Mouse (Mus musculus) C2C12 (cell line): ENCODE data around the gene Mvp. TPM values are rescaled to one million over a fixed set of nuclear protein-coding genes. Genes with fewer than 3 reads are reported as not detected.

Experiments used
- H3K27me3 ChIP-seq: one replicate; pipeline ENCODE4 v1.6.1; 2011; ENCODE audit not compliant: control insufficient read depth, insufficient read depth, insufficient read length
- H3K36me3 ChIP-seq: one replicate; pipeline ENCODE4 v1.6.1; 2011; ENCODE audit not compliant: control insufficient read depth, insufficient read depth
- H3K4me3 ChIP-seq: one replicate; pipeline ENCODE4 v1.5.1; 2011; ENCODE audit warnings: mild to moderate bottlenecking, control low read depth; ENCODE audit not compliant: poor library complexity, insufficient read depth, severe bottlenecking
- H3K79me2 ChIP-seq: one replicate; pipeline ENCODE4 v1.6.1; 2011; ENCODE audit not compliant: control insufficient read depth, insufficient read depth
- H3K79me3 ChIP-seq: one replicate; pipeline ENCODE4 v1.6.1; 2011; ENCODE audit warnings: low read depth, control low read depth
- H3ac ChIP-seq: one replicate; pipeline ENCODE3; 2011; ENCODE audit warnings: low read depth; ENCODE audit not compliant: control insufficient read depth, insufficient read length
- CEBPB ChIP-seq: IDR thresholded peaks from one replicate; pipeline ENCODE4 v1.6.1; 2011; ENCODE audit warnings: low read depth, mild to moderate bottlenecking, control low read depth, moderate library complexity
- CTCF ChIP-seq: IDR thresholded peaks from one replicate; pipeline ENCODE4 v1.5.1; 2011; ENCODE audit not compliant: control insufficient read depth, insufficient read depth, insufficient read length
- FOSL1 ChIP-seq: IDR thresholded peaks from one replicate; pipeline ENCODE4 v1.8.0; 2011; ENCODE audit warnings: mild to moderate bottlenecking, low read length; ENCODE audit not compliant: poor library complexity, insufficient read depth, severe bottlenecking
- MAX ChIP-seq: IDR thresholded peaks from one replicate; pipeline ENCODE4 v1.6.1; 2011; ENCODE audit warnings: mild to moderate bottlenecking, control low read depth
- MYOD1 ChIP-seq: IDR thresholded peaks from one replicate; pipeline ENCODE4 v1.6.1; 2011; ENCODE audit warnings: low read depth; ENCODE audit not compliant: control insufficient read depth, insufficient read length
- MYOG ChIP-seq: IDR thresholded peaks from one replicate; pipeline ENCODE4 v1.6.1; 2011; ENCODE audit not compliant: control insufficient read depth, insufficient read length; ENCODE audit errors: extremely low read depth
- USF1 ChIP-seq: IDR thresholded peaks from one replicate; pipeline ENCODE4 v1.6.1; 2011; ENCODE audit warnings: low read depth, mild to moderate bottlenecking, control low read depth, moderate library complexity
- polyA plus RNA-seq: library from polyadenylated mRNA; unstranded; fragments of >200 nt; fragmentation: generic; extraction: Trizol; gene quantifications from one replicate; pipeline ENCODE4 v1.2.1, GENCODE M21; 2012; ENCODE audit warnings: missing spikeins

Gene Mvp
- polyA plus RNA-seq, 1 experiment = 32.7 TPM

GRCm38 (mm10) chr7:126976878-126977459 lies 37.5 kb downstream of the Mvp start:
- TF ChIP-seq CTCF (no peak), FOSL1 (no peak), MAX (no peak)
- Histone ChIP-seq H3K36me3 (peaks cover 21% of the 10 kb centered on the region), H3K79me3 (peaks cover 6% of the 10 kb centered on the region), H3K27me3 (peaks cover 10% of the 10 kb centered on the region), H3ac (peak overlapping the region; percentile 99), H3K79me2 (peaks cover 28% of the 10 kb centered on the region), H3K4me3 (peak overlapping the region; percentile 89)

- TF ChIP-seq MYOD1 (no peak), CEBPB (no peak), MYOG (no peak), MAX (peak; percentile 93), CTCF (peak; percentile 91)
- Histone ChIP-seq H3K4me3 (peak within 1 kb of the TSS; percentile 89), H3K79me2 (peaks cover 28% of the 10 kb centered on the region), H3ac (peak within 1 kb of the TSS; percentile 99), H3K79me3 (peaks cover 6% of the 10 kb centered on the region), H3K36me3 (peaks cover 21% of the 10 kb centered on the region), H3K27me3 (peaks cover 11% of the 10 kb centered on the region)
Measured at GRCm38 (mm10) chr7:126975950-126976866, 38.2 kb downstream of the Mvp start, which contains the start of gene Cdiptos. TSS of gene Cdiptos (minus strand) at chr7:126976098.

- peaks cover 28% of the 10 kb centered on the region for H3K79me2 ChIP-seq
Measured at GRCm38 (mm10) chr7:126975893-126975949, 38.7 kb downstream of the Mvp start, which contains the start of gene Cdipt. TSS of gene Cdipt (plus strand) at chr7:126975914.

GRCm38 (mm10) chr7:126975493-126975892 lies 38.9 kb downstream of the Mvp start:
- Histone ChIP-seq H3ac (no peak overlapping the region), H3K36me3 (peaks cover 21% of the 10 kb centered on the region), H3K27me3 (peaks cover 12% of the 10 kb centered on the region), H3K79me3 (peaks cover 6% of the 10 kb centered on the region), H3K79me2 (peaks cover 28% of the 10 kb centered on the region), H3K4me3 (no peak overlapping the region)
- TF ChIP-seq CEBPB (no peak), CTCF (no peak), MAX (no peak), MYOD1 (no peak), MYOG (no peak), USF1 (no peak), FOSL1 (no peak)

More at GRCm38 (mm10) chr7:126975893-126975949, 38.7 kb downstream of the Mvp start, which contains the start of gene Cdipt:
- Histone ChIP-seq H3K36me3 (peaks cover 21% of the 10 kb centered on the region), H3K4me3 (peak within 1 kb of the TSS; percentile 89), H3K79me3 (peaks cover 6% of the 10 kb centered on the region), H3ac (peak within 1 kb of the TSS; percentile 99), H3K27me3 (peaks cover 11% of the 10 kb centered on the region)
- TF ChIP-seq MAX = no peak
- TF ChIP-seq FOSL1 = no peak
- TF ChIP-seq USF1 = no peak
- no peak for TF ChIP-seq CTCF
- no peak for TF ChIP-seq MYOD1

GRCm38 (mm10) chr7:126967361-126967760 lies 47.1 kb downstream of the Mvp start:
- Histone ChIP-seq H3K79me2 (no peaks in the 10 kb centered on the region), H3K36me3 (no peaks in the 10 kb centered on the region), H3ac (no peak overlapping the region), H3K79me3 (no peaks in the 10 kb centered on the region), H3K27me3 (peaks cover 56% of the 10 kb centered on the region), H3K4me3 (no peak overlapping the region)
- TF ChIP-seq FOSL1 (no peak), USF1 (no peak), MYOD1 (no peak), CTCF (no peak), MYOG (no peak), MAX (no peak), CEBPB (no peak)

GRCm38 (mm10) chr7:126965568-126965967 lies 48.9 kb downstream of the Mvp start:
- Histone ChIP-seq H3ac (no peak overlapping the region), H3K36me3 (no peaks in the 10 kb centered on the region), H3K27me3 (peaks cover 64% of the 10 kb centered on the region), H3K79me3 (no peaks in the 10 kb centered on the region), H3K79me2 (no peaks in the 10 kb centered on the region), H3K4me3 (no peak overlapping the region)
- TF ChIP-seq FOSL1 = no peak
- TF ChIP-seq MYOG = no peak
- no peak for TF ChIP-seq USF1
- TF ChIP-seq CEBPB = no peak
- no peak for TF ChIP-seq MYOD1
- no peak for TF ChIP-seq CTCF
- TF ChIP-seq MAX = no peak
